Mouse (Mus musculus) liver, adult 2 months (tissue): ENCODE results near the gene Cd44.

ENCODE experiments used
- CTCF ChIP-seq: fragments of 200-500 bp; IDR thresholded peaks from 2 replicates; pipeline ENCODE4 v1.5.1; 2011; ENCODE audit warnings: low read depth, low read length, control low read depth
- POLR2A ChIP-seq: fragments of 200-500 bp; IDR thresholded peaks from 2 replicates; pipeline ENCODE4 v1.6.1; 2011; ENCODE audit warnings: low read length, control low read depth; ENCODE audit not compliant: insufficient read depth; ENCODE audit errors: extremely low read depth

- no peak for TF ChIP-seq CTCF
- TF ChIP-seq POLR2A, result no peak
These were observed 5.3 kb downstream of the Cd44 start for GRCm38 (mm10) chr2:102896154-102896553.
